ENCODE assay signal across 10 mouse cellular contexts in genomic region chr8:116484087-116484486, GRCm38 (mm10). TPM values are rescaled to one million over a fixed set of nuclear protein-coding genes. Genes with fewer than 3 reads are reported as not detected.
DNase-seq lines count a peak whose midpoint lies in the region; ATAC-seq lines count a peak whose summit lies in the region.
"Had no signal": no experiment of that assay in that cellular context is flagged by ENCODE, and none has a peak within 500 bp of the region (broad histone marks: within the 10 kb centered on the region; RNA-seq: fewer than 3 reads in every experiment).

No protein-coding gene starts in this region.

- no peak overlapping the region for H3K27ac ChIP-seq in hindbrain, embryonic 14.5 days
- no peak overlapping the region for H3K27ac ChIP-seq in hindbrain, embryonic 13.5 days
- H3K27ac ChIP-seq: hindbrain, embryonic 15.5 days; neural tube, embryonic 13.5 days had no signal

- WGBS in hindbrain, embryonic 14.5 days = 32% methylated on average over 2 of the region's 2 CpGs
- WGBS in hindbrain, embryonic 13.5 days = 36% methylated on average over 2 of the region's 2 CpGs

- no peak overlapping the region for H3K9ac ChIP-seq in hindbrain, embryonic 14.5 days
- no peak overlapping the region for H3K9ac ChIP-seq in hindbrain, embryonic 13.5 days
- H3K9ac ChIP-seq: hindbrain, embryonic 15.5 days; neural tube, embryonic 13.5 days had no signal

- no peaks in the 10 kb centered on the region for H3K27me3 ChIP-seq in hindbrain, embryonic 14.5 days (ENCODE audit: control insufficient read depth, insufficient read depth, low read length)
- H3K27me3 ChIP-seq in hindbrain, embryonic 13.5 days = no peaks in the 10 kb centered on the region
- H3K27me3 ChIP-seq: hindbrain, embryonic 15.5 days; neural tube, embryonic 13.5 days had no signal

- H3K9me3 ChIP-seq in hindbrain, embryonic 14.5 days (ENCODE audit: control insufficient read depth, low read length) = no peaks in the 10 kb centered on the region
- no peaks in the 10 kb centered on the region for H3K9me3 ChIP-seq in hindbrain, embryonic 13.5 days
- H3K9me3 ChIP-seq: hindbrain, embryonic 15.5 days; neural tube, embryonic 13.5 days had no signal

- no peak for ATAC-seq in hindbrain, embryonic 14.5 days (ENCODE audit: low FRiP score)
- no peak for ATAC-seq in hindbrain, embryonic 13.5 days (ENCODE audit: low FRiP score)
- peak; percentile 63 for ATAC-seq in inflammation-experienced regulatory T-cells, adult 6 months

- no peak overlapping the region for H3K4me2 ChIP-seq in hindbrain, embryonic 14.5 days (replicated peaks)
- H3K4me2 ChIP-seq in hindbrain, embryonic 13.5 days = no peak overlapping the region
- H3K4me2 ChIP-seq: hindbrain, embryonic 15.5 days; neural tube, embryonic 13.5 days had no signal

- no peak overlapping the region for H3K4me3 ChIP-seq in hindbrain, embryonic 14.5 days (replicated peaks; ENCODE audit: low read length)
- no peak overlapping the region for H3K4me3 ChIP-seq in hindbrain, embryonic 13.5 days
- H3K4me3 ChIP-seq: hindbrain, embryonic 15.5 days; neural tube, embryonic 13.5 days had no signal

- peak; percentile 82 for DNase-seq in hindbrain, embryonic 14.5 days (ENCODE audit: low spot score)
- DNase-seq in CD4-positive helper T cell, adult 2 months (ENCODE audit: low read depth, low spot score) = peak; percentile 42
- DNase-seq in c-Kit-positive CD71-negative TER-119-negative erythroid progenitor cells, embryonic 14.5 days (ENCODE audit: low read depth) = peak; percentile 10
- DNase-seq in frontal cortex, postnatal 25 days (ENCODE audit: low spot score in 2 of 2) = no peak
- no peak for DNase-seq in right cerebral cortex, postnatal 14 days
- no peak for DNase-seq in left cerebral cortex, postnatal 36 days (ENCODE audit: low spot score in 2 of 2)

- intact Hi-C loops in left cerebral cortex, postnatal 36 days (cut with DNase I) = loop anchor here (5.0 to 10.0 kb wide), 2 partner anchors 271 to 388 kb away; no protein-coding TSS in a partner anchor

- no peaks in the 10 kb centered on the region for H3K4me1 ChIP-seq in hindbrain, embryonic 14.5 days (replicated peaks; ENCODE audit: control insufficient read depth, insufficient read depth, low read length)
- no peaks in the 10 kb centered on the region for H3K4me1 ChIP-seq in hindbrain, embryonic 13.5 days (replicated peaks)
- H3K4me1 ChIP-seq: hindbrain, embryonic 15.5 days; neural tube, embryonic 13.5 days had no signal

- no peaks in the 10 kb centered on the region for H3K36me3 ChIP-seq in hindbrain, embryonic 14.5 days (replicated peaks; ENCODE audit: control insufficient read depth, insufficient read depth)
- no peaks in the 10 kb centered on the region for H3K36me3 ChIP-seq in hindbrain, embryonic 13.5 days
- H3K36me3 ChIP-seq: hindbrain, embryonic 15.5 days; neural tube, embryonic 13.5 days had no signal

RNA-seq across cellular contexts. Expression of gene Dynlrb2, which starts 20.7 kb away (rescaled TPM):
- 13.1 and 25.5 TPM in 2 replicates for polyA plus RNA-seq in hindbrain, embryonic 14.5 days (2014; fragmentation: Nextera tagmentation; extraction: Ambion mirVana)
- polyA plus RNA-seq in hindbrain, embryonic 13.5 days (2015; fragmentation: Nextera tagmentation; extraction: Ambion mirVana) = 12.7 and 27.0 TPM in 2 replicates
- not detected for polyA plus RNA-seq in inflammation-experienced regulatory T-cells, adult 6 months (2017; shearing (Covaris generic))
- total RNA-seq in left cerebral cortex, postnatal 36 days (2021) = 1 to 10 TPM; 2.3 TPM

Comparison
In these comparisons a context has a peak if more than half of its experiments do, and no peak if none do; other contexts are left out.
1. DNase-seq: peak in hindbrain, embryonic 14.5 days (single experiment), CD4-positive helper T cell, adult 2 months (single experiment) and c-Kit-positive CD71-negative TER-119-negative erythroid progenitor cells, embryonic 14.5 days (single experiment); none in frontal cortex, postnatal 25 days (0 of 2), right cerebral cortex, postnatal 14 days (single experiment) and left cerebral cortex, postnatal 36 days (0 of 2).
2. RNA of gene Dynlrb2, which starts 20.7 kb away (polyA plus RNA-seq): 12.7 to 27.0 TPM in hindbrain, embryonic 13.5 days and 13.1 to 25.5 TPM in hindbrain, embryonic 14.5 days; not detected in inflammation-experienced regulatory T-cells, adult 6 months; every median in the first group is over 10 times any median in the second.